Mouse (Mus musculus) R1 (cell line): Measurements from ENCODE around the gene Bckdha.

Source experiments
- DNase-seq: peaks from one replicate; pipeline ENCODE4 v3.0.0-alpha.2; 2018; ENCODE audit warnings: low read depth, low spot score

The Bckdha gene

DNA sequence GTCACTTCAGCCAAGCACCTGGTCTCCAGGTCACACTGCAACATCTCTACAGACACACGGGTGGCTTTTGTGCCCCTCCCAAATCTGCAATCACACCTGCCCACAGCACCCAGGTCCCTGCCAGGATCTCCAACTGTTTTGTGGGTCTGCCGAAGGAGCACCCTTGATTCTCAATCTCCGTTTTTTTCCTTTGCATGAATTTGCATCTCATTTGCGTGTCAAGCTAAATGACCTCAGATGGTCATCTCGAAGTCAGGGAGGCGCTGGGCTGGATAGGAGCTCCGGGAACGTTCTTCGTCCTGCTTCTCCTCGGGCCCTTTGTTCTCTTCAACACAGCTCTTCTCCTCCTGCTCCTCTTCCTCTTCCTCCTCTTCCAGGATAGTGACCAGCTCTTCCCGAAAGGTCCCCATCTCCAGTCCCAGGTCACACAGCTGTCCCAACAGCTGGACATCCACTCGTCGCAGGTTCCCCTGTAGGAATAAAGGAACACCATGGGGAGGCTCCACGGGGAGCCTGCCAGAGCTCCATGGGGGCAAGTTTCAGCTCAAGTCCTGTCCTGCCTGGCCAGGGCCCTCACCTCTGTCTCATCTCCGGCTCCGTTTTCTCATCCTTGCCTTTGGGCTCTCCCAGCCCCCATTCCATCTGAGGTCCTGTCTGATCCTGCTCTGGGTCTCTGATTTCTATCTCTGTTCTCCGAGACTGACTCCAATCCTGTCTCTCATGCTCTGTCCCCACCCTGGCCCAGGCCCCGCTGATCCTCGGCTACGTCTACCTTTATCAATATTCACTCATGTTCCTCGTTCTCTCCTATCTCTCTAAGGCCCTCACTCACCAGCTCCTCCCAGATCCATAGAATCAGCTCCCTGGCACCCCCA, 43.7 kb downstream of the Bckdha start:
- no peak for DNase-seq

- peak; percentile 33 for DNase-seq
These were observed 44.7 kb downstream of the Bckdha start for GRCm38 (mm10) chr7:25614086-25614485.

DNA sequence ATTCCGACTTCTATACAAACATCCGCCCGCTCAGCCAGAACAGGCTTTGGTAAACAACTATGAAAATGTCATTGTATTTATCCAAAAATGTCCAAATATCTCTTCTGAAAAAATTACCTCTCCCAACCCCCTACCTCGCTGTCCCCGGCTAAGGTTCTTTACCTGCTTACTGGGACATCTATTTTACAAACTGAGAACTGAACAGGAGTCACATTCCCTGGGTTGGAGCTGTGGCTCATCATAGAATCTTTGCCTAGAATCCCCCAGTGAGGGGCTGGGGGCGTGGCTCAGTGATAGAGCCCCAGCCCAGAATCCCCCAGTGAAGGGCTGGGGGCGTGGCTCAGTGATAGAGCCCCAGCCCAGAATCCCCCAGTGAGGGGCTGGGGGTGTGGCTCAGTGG, 47.3 kb downstream of the Bckdha start:
- peak; percentile 71 for DNase-seq

GRCm38 (mm10) chr7:25610056-25610455, 48.7 kb downstream of the Bckdha start:
- DNase-seq = no peak

DNA sequence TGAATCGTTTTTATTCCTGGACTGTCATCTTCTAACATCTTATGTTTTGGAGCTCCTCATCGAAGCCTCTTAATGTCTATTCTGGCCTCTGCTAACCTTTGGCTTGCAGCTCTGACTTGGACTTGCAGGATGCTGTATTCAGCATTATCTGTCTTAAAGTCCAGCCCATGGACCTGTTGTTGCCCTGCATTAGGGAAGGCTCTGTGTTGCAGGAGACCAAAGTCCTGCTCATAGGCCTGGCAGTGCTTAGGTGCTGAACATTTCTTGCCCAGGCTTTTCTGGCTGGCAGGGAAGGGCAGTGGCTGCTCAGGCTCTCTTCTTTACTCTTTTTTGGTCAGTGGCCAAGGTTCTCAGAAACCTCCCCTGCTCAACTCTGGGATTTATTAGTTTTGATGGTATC, 51.6 kb downstream of the Bckdha start:
- no peak for DNase-seq

DNA sequence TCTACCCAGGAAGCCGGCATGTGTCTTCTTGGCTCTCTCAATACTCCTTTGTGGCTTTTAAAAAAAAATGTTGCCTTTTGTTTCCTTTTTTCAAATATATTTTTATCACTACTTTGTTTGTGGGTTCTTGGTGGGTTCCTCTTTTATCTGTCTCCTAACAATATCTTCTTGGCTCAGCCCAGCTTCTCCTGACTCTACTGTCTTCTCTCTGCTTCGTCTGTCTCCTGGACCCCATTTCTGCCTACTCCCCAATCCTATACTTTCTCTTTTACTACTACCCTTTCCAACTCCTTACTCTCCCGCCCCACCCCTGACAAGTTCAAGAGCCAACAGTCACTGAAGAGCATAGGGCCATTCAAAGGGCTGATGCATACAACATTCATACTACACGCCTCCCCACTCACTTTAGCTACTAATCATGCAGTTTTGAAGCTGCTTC, 52.1 kb downstream of the Bckdha start:
- no peak for DNase-seq

DNA sequence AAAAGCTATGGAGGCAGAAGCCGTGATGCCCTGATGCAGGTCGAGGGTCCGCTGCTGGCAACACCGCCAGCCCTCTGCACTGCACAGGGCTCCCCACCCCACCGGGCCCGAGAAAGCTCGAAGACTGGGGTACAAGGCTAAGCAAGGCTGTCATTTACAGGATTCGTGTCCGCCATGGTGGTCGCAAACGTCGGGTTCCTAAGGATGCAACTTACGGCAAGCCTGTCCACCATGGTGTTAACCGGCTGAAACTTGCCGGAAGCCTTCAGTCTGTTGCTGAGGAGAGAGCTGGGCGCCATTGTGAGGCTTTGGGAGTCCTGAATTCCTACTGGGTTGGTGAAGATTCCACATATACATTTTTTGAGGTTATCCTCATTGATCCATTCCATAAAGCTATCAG, 57.4 kb downstream of the Bckdha start:
- peak; percentile 75 for DNase-seq

GRCm38 (mm10) chr7:25600666-25601065, 58.1 kb downstream of the Bckdha start:
- DNase-seq = peak; percentile 66

GRCm38 (mm10) chr7:25599663-25600062, 59.1 kb downstream of the Bckdha start:
- DNase-seq = peak; percentile 82

- DNase-seq = no peak
These were observed 64.9 kb downstream of the Bckdha start for GRCm38 (mm10) chr7:25593859-25594258.

GRCm38 (mm10) chr7:25591226-25591625, 67.6 kb downstream of the Bckdha start:
- no peak for DNase-seq

GRCm38 (mm10) chr7:25585351-25586204, 73.2 kb downstream of the Bckdha start:
- DNase-seq = no peak

GRCm38 (mm10) chr7:25584651-25585050, 74.1 kb downstream of the Bckdha start:
- no peak for DNase-seq

DNA sequence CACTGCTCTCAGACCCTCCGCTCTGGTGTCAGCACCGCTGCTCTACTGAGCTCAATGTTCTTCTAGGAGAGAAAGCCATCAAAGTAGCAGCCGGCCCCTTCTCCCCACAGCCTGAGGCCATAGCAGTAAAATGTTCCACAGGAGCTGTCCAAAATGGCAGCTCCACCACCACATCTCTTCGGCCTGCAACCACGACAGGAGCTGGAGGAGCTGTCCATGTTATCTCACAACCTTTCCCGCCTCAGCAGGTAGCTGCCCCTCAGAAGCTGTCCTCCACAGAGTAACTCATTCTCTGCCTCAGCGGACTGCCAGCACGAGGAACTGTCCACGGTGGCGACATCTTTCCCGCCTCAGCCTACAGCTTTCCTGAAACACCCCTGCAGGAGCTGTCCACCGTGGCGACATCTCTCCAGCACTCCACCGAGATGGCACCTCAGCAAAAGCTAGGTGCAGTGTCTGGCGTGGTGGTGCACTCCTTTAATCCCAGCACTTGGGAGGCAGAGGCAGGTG, 76.4 kb downstream of the Bckdha start:
- DNase-seq = peak; percentile 54
